Mouse (Mus musculus) stomach, postnatal 0 days (tissue): ENCODE measurements around the gene Strbp. TPM values are rescaled to one million over a fixed set of nuclear protein-coding genes. Genes with fewer than 3 reads are reported as not detected.
A peak's percentile ranks its signal among the peaks of the same experiment; 100 is the strongest.

Source experiments
- ATAC-seq: fragments of 200-750 bp; cut with Nextera tagmentation; 2 replicates; pipeline ENCODE4 v1.8.0; 2017; ENCODE audit not compliant: low FRiP score, low TSS enrichment
- DNase-seq: peaks from one replicate; pipeline ENCODE4 v3.0.0-alpha.2; 2016; ENCODE audit warnings: low spot score
- H3K27ac ChIP-seq: fragments of 300-500 bp; sonication (generic); replicated peaks from 2 replicates; pipeline ENCODE4 v1.5.1; 2014; ENCODE audit warnings: mild to moderate bottlenecking, control low read depth
- H3K27me3 ChIP-seq: fragments of 300-500 bp; sonication (generic); 2 replicates; pipeline ENCODE4 v1.6.1; 2014; ENCODE audit warnings: low read length; ENCODE audit not compliant: control insufficient read depth, insufficient read depth
- H3K36me3 ChIP-seq: fragments of 300-500 bp; sonication (generic); 2 replicates; pipeline ENCODE4 v1.6.1; 2014; ENCODE audit warnings: low read length, mixed read lengths; ENCODE audit not compliant: control insufficient read depth, insufficient read depth
- H3K4me1 ChIP-seq: fragments of 300-500 bp; sonication (generic); replicated peaks from 2 replicates; pipeline ENCODE4 v1.6.1; 2014; ENCODE audit warnings: antibody characterized with exemption; ENCODE audit not compliant: control insufficient read depth, insufficient read depth
- H3K4me2 ChIP-seq: fragments of 300-500 bp; sonication (generic); replicated peaks from 2 replicates; pipeline ENCODE4 v1.6.1; 2014; ENCODE audit warnings: low read depth, mild to moderate bottlenecking, control low read depth, moderate library complexity
- H3K4me3 ChIP-seq: fragments of 300-500 bp; sonication (generic); 2 replicates; pipeline ENCODE4 v1.5.1; 2014; ENCODE audit warnings: low read depth, low read length, control low read depth
- H3K9ac ChIP-seq: fragments of 300-500 bp; sonication (generic); 2 replicates; pipeline ENCODE4 v1.6.1; 2014; ENCODE audit warnings: mild to moderate bottlenecking, low read length, control low read depth, mixed read lengths
- H3K9me3 ChIP-seq: fragments of 300-500 bp; sonication (generic); 2 replicates; pipeline ENCODE4 v1.6.1; 2016; ENCODE audit warnings: low read length; ENCODE audit not compliant: control insufficient read depth
- CTCF ChIP-seq: IDR thresholded peaks from 2 replicates; pipeline ENCODE4 v1.5.1; 2016; ENCODE audit warnings: antibody characterized with exemption, low read depth, mild to moderate bottlenecking, moderate library complexity
- EP300 ChIP-seq: optimal IDR thresholded peaks from 2 replicates; pipeline ENCODE3; 2016; ENCODE audit warnings: antibody characterized with exemption
- WGBS: fragments of 180-500 bp; shearing (Covaris S2); extraction: QIAGEN DNeasy Blood & Tissue Kit; methylation state at CpG from one replicate; pipeline ENCODE4 v1.1.7; 2014; 5-methylcytosine and 5-hydroxymethylcytosine counted together
- microRNA-seq: library from miRNA; unstranded; fragments of <30 nt; microRNA quantifications from one replicate; pipeline ENCODE4, GENCODE M21; 2016
- polyA plus RNA-seq: library from polyadenylated mRNA; unstranded; fragments of >200 nt; fragmentation: Nextera tagmentation; extraction: Ambion mirVana; gene quantifications from 2 replicates; pipeline ENCODE4 v1.2.1, GENCODE M21; 2015

Gene Strbp
- polyA plus RNA-seq, 1 experiment from 2014 or later, result 29.2 TPM

DNA sequence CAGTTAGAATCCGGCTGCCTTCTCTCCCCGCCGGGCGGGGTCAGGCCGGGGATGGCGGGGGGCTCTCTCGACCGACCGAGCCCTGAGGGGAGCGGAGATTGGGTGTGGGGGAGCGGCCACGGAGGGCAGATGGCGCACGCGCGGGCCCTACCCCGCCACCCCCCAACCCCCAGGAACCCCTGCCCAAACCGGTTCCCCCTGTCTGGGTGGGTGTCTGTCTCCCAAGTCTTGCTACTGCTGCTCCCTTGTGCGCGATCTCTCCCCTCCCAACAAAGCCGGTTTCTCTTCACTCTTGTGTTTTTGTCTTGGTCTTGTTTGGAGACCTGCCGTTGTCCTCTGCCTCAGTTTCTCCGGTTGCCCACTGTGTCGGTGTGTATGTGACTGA, 251.3 kb downstream of the Strbp start:
- Histone ChIP-seq H3K36me3 (no peaks in the 10 kb centered on the region), H3K27ac (peak overlapping the region; percentile 95), H3K9me3 (no peaks in the 10 kb centered on the region), H3K4me2 (peak overlapping the region; percentile 83), H3K27me3 (no peaks in the 10 kb centered on the region), H3K4me3 (peak overlapping the region; percentile 93), H3K9ac (peak overlapping the region; percentile 97), H3K4me1 (peaks cover 3% of the 10 kb centered on the region; the same call in 1 of the 2 replicates)
- no peak for TF ChIP-seq CTCF
- no peak for TF ChIP-seq EP300
- ATAC-seq (peak; percentile 83), DNase-seq (no peak)
- under 1% methylated on average over 23 of the region's 24 CpGs for WGBS

DNA sequence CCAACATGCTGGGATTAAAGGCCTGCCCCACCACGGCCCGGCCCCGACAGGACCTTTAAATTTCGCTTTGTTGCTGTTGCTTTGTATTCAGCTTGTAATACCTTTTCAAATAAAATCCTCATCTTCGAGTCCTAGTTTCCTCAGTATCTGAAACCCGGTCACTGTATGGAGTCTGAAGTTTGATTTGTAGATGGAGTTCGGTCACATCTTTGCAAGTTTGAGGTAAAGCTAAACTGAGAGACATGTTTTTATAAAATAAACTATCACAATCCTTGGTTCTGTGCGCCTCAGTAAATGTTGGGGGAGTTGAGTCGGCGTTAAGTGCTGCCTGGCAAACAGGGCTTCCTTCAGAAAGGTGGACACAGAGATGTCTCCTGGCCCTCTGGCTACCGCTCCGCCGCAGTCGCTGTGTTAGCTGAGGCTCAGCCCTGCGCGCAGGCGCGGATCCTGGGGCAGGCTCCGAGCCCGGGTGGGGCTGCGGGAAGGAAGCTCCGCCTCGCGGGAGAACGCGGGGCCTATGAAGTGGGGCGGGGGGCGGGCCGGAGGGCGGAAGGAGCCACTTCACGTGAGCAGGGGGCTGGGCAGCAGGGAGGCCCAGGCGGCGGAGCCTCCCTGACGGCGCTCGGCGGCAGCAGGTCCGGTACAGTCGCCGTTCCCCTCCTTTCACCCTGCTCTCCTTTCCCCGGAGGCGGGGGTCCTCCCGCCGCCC, 251.8 kb downstream of the Strbp start:
- H3K9ac ChIP-seq, result peak overlapping the region; percentile 97
- peak overlapping the region; percentile 83 for H3K4me2 ChIP-seq
- peak; percentile 97 for DNase-seq
- no peaks in the 10 kb centered on the region for H3K36me3 ChIP-seq
- TF ChIP-seq CTCF (0 out of 2 replicates have a peak, but pooled peaks have one; percentile 8), EP300 (no peak)
- WGBS, result 7% methylated on average over 43 of the region's 44 CpGs
- H3K27ac ChIP-seq, result peak overlapping the region; percentile 95
- H3K4me1 ChIP-seq, result peaks cover 3% of the 10 kb centered on the region; the same call in 1 of the 2 replicates
- H3K27me3 ChIP-seq, result no peaks in the 10 kb centered on the region
- H3K9me3 ChIP-seq, result no peaks in the 10 kb centered on the region
- H3K4me3 ChIP-seq, result peak overlapping the region; percentile 93
- peak; percentile 99 for ATAC-seq

GRCm38 (mm10) chr2:37442611-37443591, 260.8 kb downstream of the Strbp start, which contains the start of the genes Zbtb26, Zbtb6 and Rabgap1:
Gene Zbtb26 (minus strand): TSS chr2:37443135.
Gene Zbtb6 (minus strand): TSS chr2:37443171.
Gene Rabgap1 (plus strand): TSS chr2:37443279.
- no peaks in the 10 kb centered on the region for H3K36me3 ChIP-seq
- peak; percentile 97 for DNase-seq
- H3K4me1 ChIP-seq, result no peaks in the 10 kb centered on the region; the same call in 1 of the 2 replicates
- WGBS, result under 1% methylated on average over 50 of the region's 51 CpGs
- no peak for TF ChIP-seq EP300
- TF ChIP-seq CTCF, result 0 out of 2 replicates have a peak, but pooled peaks have one; percentile 4
- peak within 1 kb of the TSS; percentile 70 for H3K4me2 ChIP-seq
- peak within 1 kb of the TSS; percentile 94 for H3K27ac ChIP-seq
- peak within 1 kb of the TSS; percentile 94 for H3K4me3 ChIP-seq
- ATAC-seq, result peak; percentile 99
- peak within 1 kb of the TSS; percentile 98 for H3K9ac ChIP-seq
- no peaks in the 10 kb centered on the region for H3K9me3 ChIP-seq
- H3K27me3 ChIP-seq, result no peaks in the 10 kb centered on the region

Small RNA genes lying within 50 kb of the gene (microRNA-seq; reads per million reads assigned to microRNA genes)
- 0.96 reads per million for gene Mir5128

Other genes with a start within 250 kb of the Strbp start
- gene Gpr21, start 187.5 kb downstream of the Strbp start, polyA plus RNA-seq, result 0.29 and 0.69 TPM in 2 replicates
- gene Crb2, start 72.4 kb upstream of the Strbp start, polyA plus RNA-seq, result 0.47 and 0.74 TPM in 2 replicates